In the genomic region with DNA sequence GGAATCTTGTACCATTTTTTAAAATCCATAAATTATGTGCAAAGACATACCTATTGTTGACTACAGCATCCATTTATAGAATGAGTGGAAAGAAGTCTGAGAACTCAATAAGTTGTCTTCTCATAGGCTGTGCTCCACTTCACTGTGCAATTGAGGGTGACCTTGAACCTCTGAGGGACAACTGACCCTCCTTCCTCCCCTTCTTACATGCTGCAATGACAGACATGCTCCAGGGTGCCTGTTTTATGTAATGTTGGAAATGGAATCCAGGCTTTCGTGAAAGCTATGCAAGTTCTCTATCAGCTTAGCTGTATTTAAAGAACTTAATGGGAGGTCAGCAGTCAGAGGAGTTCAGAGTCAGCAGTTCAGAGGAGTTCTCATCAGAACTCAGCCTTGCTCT, we compare ENCODE assay signal across 22 mouse cellular contexts.
"Had no signal": no experiment of that assay in that cellular context is flagged by ENCODE, and none has a peak within 500 bp of the region (broad histone marks: within the 10 kb centered on the region; RNA-seq: fewer than 3 reads in every experiment).

No protein-coding gene starts in this region.

- H3K4me2 ChIP-seq: limb, embryonic 12.5 days; limb, embryonic 15.5 days; liver, embryonic 11.5 days; lung, embryonic 14.5 days; midbrain, embryonic 12.5 days; midbrain, embryonic 15.5 days; neural tube, embryonic 12.5 days; neural tube, embryonic 15.5 days had no signal

- H3K9me3 ChIP-seq: limb, embryonic 12.5 days; limb, embryonic 15.5 days; midbrain, embryonic 12.5 days; midbrain, embryonic 15.5 days; neural tube, embryonic 12.5 days; neural tube, embryonic 15.5 days had no signal

- H3K27ac ChIP-seq: limb, embryonic 12.5 days; limb, embryonic 15.5 days; liver, embryonic 14.5 days; macrophage; midbrain, embryonic 12.5 days; midbrain, embryonic 15.5 days; neural tube, embryonic 12.5 days; neural tube, embryonic 15.5 days; stomach, postnatal 0 days had no signal

- ATAC-seq: liver, postnatal 0 days; lung, postnatal 0 days; midbrain, embryonic 15.5 days had no signal

- H3K4me1 ChIP-seq: limb, embryonic 12.5 days; limb, embryonic 15.5 days; midbrain, embryonic 12.5 days; midbrain, embryonic 15.5 days; neural tube, embryonic 12.5 days; neural tube, embryonic 15.5 days had no signal

- H3K36me3 ChIP-seq: limb, embryonic 12.5 days; limb, embryonic 15.5 days; midbrain, embryonic 12.5 days; midbrain, embryonic 15.5 days; neural tube, embryonic 12.5 days; neural tube, embryonic 15.5 days had no signal

- H3K27me3 ChIP-seq: limb, embryonic 12.5 days; limb, embryonic 15.5 days; midbrain, embryonic 12.5 days; midbrain, embryonic 15.5 days; neural tube, embryonic 12.5 days; neural tube, embryonic 15.5 days had no signal

- H3K4me3 ChIP-seq: limb, embryonic 12.5 days; limb, embryonic 15.5 days; midbrain, embryonic 12.5 days; midbrain, embryonic 15.5 days; neural tube, embryonic 12.5 days; neural tube, embryonic 15.5 days had no signal

- H3K9ac ChIP-seq: limb, embryonic 12.5 days; limb, embryonic 15.5 days; liver, embryonic 14.5 days; liver, postnatal 0 days; lung, embryonic 14.5 days; midbrain, embryonic 12.5 days; midbrain, embryonic 15.5 days; neural tube, embryonic 12.5 days; neural tube, embryonic 15.5 days had no signal

- DNase-seq: kidney, postnatal 14 days; kidney, postnatal 4 days; left cerebral cortex, postnatal 4 days; liver, postnatal 0 days; lung, embryonic 14.5 days; right cerebral cortex, adult 18-20 months; right cerebral cortex, postnatal 14 days; right cerebral cortex, postnatal 4 days; thymus, adult 2 months; thymus, postnatal 14 days; thymus, postnatal 4 days had no signal
